Mouse (Mus musculus): ENCODE results near the gene Prkag1.

Gene Prkag1

DNA sequence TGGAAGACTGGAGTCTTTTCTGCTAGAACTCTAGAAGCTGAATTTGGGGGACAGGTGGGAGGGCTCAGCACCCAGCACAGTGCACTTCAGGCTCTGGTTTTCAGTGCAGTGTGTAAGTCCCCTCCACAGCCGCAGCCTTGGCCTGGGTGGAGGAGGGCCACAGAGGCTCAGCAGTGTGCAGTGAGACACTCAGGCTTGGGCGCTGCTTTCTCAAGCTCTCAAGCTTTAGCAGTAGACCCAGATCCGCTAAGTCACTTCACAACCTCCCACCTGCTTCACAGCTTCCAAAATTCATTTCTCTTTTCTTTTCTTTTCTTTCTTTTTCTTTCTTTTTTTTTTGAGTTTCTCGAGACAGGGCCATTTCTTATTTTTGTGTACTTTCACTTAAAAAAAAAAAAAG, 10.4 kb downstream of the Prkag1 start:
- DNase-seq = no peak

DNA sequence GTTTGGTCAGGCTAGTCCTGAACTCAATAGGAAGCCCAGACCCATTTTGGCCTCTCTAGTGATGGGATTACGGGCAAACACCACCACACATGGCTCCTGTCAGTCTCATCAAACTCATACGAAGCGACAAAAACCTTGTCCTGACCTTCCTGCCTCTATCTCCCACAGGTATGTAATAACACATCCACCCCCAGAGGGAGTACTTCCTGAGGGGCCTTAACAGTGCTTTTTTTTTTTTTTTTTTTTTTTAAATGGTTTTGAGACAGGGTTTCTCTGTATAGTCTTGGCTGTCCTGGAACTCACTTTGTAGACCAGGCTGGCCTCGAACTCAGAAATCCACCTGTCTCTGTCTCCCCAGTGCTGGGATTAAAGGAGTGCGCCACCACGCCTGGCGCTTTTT, 13.2 kb downstream of the Prkag1 start:
- no peak for DNase-seq

- DNase-seq = no peak
Measured at GRCm38 (mm10) chr15:98812741-98813424, 18.4 kb downstream of the Prkag1 start.

DNA sequence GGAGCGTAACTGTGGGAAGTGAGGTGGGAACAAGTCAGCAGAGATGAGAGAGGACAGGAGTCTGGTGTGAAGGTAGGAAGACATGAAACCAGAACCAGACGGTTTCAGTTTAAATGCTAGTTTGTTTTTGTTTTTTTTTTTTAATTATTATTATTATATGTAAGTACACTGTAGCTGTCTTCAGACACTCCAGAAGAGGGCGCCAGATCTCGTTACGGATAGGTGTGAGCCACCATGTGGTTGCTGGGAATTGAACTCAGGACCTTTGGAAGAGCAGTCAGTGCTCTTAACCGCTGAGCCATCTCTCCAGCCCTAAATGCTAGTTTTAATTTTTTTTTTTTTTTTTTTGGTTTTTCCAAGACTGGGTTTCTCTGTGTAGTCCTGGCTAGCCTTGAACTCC, 21.1 kb downstream of the Prkag1 start:
- peak; percentile 48 for DNase-seq

- no peak for DNase-seq
Measured at GRCm38 (mm10) chr15:98809390-98809789, 21.9 kb downstream of the Prkag1 start, which contains the start of gene Ddn. Ddn (minus strand) TSS chr15:98809490.

GRCm38 (mm10) chr15:98808651-98809134, 22.6 kb downstream of the Prkag1 start:
- DNase-seq = no peak

GRCm38 (mm10) chr15:98807895-98808650, 23.2 kb downstream of the Prkag1 start:
- peak; percentile 81 for DNase-seq

DNA sequence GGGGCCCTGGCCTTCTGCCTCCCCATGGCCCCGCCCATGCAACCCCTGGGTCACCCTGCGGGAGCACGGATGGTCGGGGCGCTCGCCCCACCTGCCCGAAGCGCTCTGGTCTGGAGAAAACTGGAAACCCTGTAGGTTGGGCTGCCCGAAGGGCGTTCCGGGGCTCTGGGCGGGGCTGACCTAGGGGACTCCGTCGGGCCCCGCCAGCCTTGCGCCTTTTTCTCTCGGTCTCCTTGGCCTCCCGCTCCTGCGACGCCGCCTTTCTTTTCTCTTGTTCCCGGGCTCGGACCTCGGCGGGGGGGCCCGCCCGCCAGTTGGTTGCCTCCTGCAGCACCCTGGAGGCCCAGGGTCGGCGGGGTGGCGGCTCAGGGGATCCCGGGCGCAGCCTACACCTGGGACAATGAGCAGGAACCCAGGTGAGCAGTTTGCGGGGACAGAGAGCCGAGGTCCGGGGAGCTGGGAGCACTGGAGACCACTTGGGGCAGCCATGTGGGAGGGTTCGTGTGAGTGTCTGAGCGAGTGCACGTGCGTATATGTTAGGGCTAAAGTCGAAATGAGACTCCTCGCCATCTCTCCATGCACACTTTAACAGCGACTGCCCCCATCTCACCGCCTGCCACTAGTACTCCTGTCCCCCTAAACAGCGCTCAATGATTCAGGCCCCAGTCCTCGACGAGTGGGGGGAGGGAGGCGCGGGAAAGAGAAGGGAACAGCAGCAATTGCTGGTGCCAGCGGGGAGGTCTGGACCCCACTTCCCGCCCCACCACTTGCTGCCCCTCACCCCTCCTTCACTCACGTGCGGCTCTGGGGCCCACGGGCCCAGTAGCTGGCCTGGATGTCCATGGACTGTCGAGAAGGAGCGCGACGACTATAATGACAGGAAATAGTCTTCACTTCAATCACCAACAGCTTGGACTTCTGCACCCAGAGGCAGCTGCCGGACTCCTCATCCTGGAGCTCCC, 24.2 kb downstream of the Prkag1 start:
- peak; percentile 56 for DNase-seq

DNA sequence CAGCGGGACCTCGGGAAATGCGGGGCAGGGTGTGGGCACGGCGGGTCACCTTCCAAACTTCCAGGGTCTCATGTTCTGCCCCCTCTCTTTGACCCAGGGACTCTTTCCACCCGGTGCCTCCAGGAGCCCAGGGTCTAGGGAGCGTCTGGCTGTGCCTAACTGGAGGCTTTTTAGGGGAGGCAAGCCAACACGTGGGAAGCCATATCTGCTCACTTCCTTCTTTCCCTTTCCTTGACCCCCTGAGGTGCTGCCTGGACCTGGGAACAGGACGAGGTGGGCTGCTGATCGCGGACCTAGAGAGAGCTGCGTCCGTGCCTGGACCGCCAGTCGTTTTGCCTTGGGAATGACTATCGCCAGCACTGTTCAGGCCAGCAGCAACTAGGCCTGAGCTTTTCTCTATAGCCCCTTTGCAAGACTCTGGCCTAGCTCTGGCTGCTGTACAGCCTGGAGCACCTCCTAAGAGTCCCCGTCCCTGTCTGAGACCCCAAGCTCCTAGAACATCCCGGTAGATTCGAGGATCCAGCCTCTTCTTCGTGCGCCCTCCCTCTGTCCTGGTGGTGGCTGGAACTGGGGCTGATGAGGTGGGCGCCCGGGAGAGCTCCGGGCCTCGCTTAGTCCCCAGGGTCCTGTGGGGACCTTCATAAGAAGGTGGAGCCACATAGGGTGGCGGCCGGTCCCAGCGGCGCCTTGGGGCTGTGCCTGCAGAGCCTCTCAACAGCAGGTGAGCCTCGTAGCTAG, 25.1 kb downstream of the Prkag1 start:
- no peak for DNase-seq

GRCm38 (mm10) chr15:98805324-98806040, 25.8 kb downstream of the Prkag1 start:
- peak; percentile 74 for DNase-seq

- peak; percentile 90 for DNase-seq
Measured at GRCm38 (mm10) chr15:98804054-98804453, 27.3 kb downstream of the Prkag1 start.

GRCm38 (mm10) chr15:98802926-98803325, 28.4 kb downstream of the Prkag1 start:
- DNase-seq = no peak

- peak; percentile 88 for DNase-seq
Measured at GRCm38 (mm10) chr15:98799396-98799795, 31.9 kb downstream of the Prkag1 start.

DNA sequence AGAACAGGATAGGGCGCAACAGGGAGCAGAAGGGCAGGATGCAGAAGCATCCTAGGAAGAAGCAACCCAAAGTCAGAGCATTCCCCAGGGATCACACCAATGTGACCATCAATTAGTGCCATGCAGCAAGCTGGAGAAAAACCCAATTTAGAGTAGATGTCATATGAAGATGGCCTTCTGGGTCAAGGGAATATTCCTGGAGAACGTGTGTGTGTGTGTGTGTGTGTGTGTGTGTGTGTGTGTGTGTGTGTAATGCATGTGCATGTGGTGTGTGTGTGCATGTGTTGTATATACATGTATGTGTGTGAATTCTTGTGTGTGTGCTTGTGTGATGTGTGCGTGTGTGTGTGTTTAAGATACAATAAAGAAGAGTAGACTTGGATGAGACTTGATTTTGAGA, 32.4 kb downstream of the Prkag1 start:
- no peak for DNase-seq

- no peak for DNase-seq
Measured at GRCm38 (mm10) chr15:98797835-98798492, 33.4 kb downstream of the Prkag1 start.

DNA sequence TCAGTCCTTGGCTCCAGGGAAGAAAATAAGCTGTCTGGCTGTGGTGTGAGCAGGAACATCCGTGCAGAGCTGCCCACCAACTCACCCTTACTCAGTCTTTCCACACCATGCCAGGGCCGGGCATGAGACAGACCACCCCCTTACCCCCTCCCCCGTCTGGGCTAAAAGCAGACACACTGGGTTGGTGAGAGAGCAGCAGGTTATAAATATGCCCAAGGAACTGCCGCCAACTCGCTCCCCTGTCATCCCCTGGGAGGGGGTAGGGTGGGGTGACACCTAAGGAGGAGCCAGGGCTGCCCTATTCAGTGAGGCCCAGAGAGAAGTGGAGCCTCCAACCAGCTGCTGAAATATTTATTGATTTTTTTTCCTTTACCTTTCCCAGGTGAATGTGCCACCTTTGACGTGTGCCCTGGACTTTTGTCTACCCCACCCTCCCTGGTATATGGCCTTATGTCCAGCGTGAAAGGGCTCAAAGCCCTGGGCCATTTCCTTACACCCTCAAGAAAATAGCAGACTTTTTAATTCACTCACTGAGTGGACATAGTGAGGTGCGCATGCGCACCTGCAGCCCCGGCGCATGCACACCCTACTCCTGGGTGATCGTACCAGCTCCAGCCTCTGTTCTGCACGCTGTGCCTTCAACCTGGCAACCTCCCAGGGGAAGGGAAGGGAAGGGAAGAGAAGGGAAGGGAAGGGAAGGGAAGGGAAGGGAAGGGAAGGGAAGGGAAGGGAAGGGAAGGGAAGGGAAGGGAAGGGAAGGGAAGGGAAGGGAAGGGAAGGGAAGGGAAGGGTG, 34.3 kb downstream of the Prkag1 start:
- DNase-seq = no peak

DNA sequence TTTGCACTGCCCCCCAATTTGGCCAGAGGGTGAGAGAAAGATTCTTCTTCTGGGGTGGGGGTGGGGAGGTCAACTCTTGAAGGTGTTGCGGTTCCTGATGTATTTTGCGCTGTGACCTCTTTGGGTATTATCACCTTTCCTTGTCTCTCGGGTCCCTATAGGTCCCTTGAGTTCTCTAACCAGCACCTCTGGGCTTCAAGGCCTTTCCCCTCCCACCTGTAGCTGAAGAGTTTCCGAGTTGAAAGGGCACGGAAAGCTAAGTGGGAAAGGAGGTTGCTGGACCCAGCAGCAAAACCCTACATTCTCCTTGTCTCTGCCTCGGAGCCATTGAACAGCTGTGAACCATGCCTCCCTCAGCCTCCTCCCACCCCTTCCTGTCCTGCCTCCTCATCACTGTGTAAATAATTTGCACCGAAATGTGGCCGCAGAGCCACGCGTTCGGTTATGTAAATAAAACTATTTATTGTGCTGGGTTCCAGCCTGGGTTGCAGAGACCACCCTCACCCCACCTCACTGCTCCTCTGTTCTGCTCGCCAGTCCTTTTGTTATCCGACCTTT, 38.1 kb downstream of the Prkag1 start:
- no peak for DNase-seq

DNA sequence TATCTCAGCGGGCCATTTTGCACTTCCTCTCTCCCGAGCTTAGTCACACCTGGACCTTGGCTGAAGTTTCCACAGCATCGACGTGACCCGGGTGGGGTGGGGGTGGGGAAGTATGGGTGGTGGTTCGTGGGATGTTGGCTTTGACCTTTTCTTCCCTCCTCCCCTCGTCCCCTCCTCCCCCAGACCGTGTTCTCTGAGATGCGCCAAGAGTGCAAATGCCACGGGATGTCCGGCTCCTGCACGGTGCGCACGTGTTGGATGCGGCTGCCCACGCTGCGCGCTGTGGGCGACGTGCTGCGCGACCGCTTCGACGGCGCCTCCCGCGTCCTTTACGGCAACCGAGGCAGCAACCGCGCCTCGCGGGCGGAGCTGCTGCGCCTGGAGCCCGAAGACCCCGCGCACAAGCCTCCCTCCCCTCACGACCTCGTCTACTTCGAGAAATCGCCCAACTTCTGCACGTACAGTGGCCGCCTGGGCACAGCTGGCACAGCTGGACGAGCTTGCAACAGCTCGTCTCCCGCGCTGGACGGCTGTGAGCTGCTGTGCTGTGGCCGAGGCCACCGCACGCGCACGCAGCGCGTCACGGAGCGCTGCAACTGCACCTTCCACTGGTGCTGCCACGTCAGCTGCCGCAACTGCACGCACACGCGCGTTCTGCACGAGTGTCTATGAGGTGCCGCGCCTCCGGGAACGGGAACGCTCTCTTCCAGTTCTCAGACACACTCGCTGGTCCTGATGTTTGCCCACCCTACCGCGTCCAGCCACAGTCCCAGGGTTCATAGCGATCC, 38.9 kb downstream of the Prkag1 start:
- peak; percentile 28 for DNase-seq

DNA sequence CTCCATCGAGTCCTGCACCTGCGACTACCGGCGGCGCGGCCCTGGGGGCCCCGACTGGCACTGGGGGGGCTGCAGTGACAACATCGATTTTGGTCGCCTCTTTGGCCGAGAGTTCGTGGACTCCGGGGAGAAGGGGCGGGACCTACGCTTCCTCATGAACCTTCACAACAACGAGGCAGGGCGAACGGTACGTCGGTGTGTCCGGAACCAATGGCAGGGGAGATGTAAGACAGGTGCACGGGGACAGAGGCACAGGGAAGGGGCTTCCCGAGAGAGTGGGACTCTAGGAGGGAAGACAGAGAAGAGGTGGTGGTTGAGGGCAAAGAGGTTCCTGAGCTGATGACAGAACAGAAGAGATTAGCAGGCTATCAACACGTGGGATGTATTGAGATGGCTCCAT, 39.5 kb downstream of the Prkag1 start:
- DNase-seq = peak; percentile 42

Data from thymus, postnatal 4 days (tissue).